Mouse (Mus musculus): ENCODE results near the gene Hdac2.

- no peak for TF ChIP-seq CTCF (IDR thresholded peaks at IDR 0.05; ENCODE audit: borderline replicate concordance, insufficient read depth, low read depth, low read length)
- no peak for TF ChIP-seq POLR2A (IDR thresholded peaks at IDR 0.05; ENCODE audit: borderline replicate concordance, insufficient read depth, low read length)
Measured at GRCm38 (mm10) chr10:36981866-36982265, 7.5 kb downstream of the Hdac2 start.
